Mouse (Mus musculus): ENCODE data around the gene Itgb4. TPM values are rescaled to one million over a fixed set of nuclear protein-coding genes. Genes with fewer than 3 reads are reported as not detected.

Gene Itgb4
- total and polyA plus RNA-seq, 3 experiments, result 0.69 to 0.85 TPM; not detected in 1

GRCm38 (mm10) chr11:115931235-115931634 lies 43.3 kb upstream of the Itgb4 start:
- DNase-seq (ENCODE audit: low read depth, low spot score), result no peak
- Histone ChIP-seq H3K79me2 (ENCODE audit: control insufficient read depth, insufficient read depth, low read length, poor library complexity) (peaks cover 28% of the 10 kb centered on the region), H3K9me3 (replicated peaks; ENCODE audit: insufficient read depth, low read length) (no peaks in the 10 kb centered on the region), H3K27me3 (ENCODE audit: control insufficient read depth in 1 of 2, insufficient read depth in 2 of 2, low read length in 2 of 2) (no peaks in the 10 kb centered on the region), H3K9ac (ENCODE audit: control insufficient read depth, low read depth, low read length, poor library complexity, severe bottlenecking) (no peak overlapping the region), H3K4me3 (ENCODE audit: control insufficient read depth in 1 of 2, insufficient read depth in 1 of 2, low read depth in 2 of 2, low read length in 2 of 2) (no peak overlapping the region), H3K27ac (ENCODE audit: control insufficient read depth, low read depth, low read length) (no peak overlapping the region), H3K4me1 (ENCODE audit: control insufficient read depth in 1 of 2, insufficient read depth in 2 of 2, low read length in 2 of 2) (peaks cover 9 to 11% of the 10 kb centered on the region in 2 experiments; a peak in 3 of 4 replicates), H3K36me3 (ENCODE audit: control insufficient read depth in 1 of 2, insufficient read depth in 2 of 2, low read length in 2 of 2) (peaks cover 4 to 9% of the 10 kb centered on the region in 2 experiments)
- no peak for TF ChIP-seq MAX (IDR thresholded peaks at IDR 0.05; ENCODE audit: low read length)
- no peak for TF ChIP-seq MYC (IDR thresholded peaks at IDR 0.05; ENCODE audit: low read depth, low read length)

DNA sequence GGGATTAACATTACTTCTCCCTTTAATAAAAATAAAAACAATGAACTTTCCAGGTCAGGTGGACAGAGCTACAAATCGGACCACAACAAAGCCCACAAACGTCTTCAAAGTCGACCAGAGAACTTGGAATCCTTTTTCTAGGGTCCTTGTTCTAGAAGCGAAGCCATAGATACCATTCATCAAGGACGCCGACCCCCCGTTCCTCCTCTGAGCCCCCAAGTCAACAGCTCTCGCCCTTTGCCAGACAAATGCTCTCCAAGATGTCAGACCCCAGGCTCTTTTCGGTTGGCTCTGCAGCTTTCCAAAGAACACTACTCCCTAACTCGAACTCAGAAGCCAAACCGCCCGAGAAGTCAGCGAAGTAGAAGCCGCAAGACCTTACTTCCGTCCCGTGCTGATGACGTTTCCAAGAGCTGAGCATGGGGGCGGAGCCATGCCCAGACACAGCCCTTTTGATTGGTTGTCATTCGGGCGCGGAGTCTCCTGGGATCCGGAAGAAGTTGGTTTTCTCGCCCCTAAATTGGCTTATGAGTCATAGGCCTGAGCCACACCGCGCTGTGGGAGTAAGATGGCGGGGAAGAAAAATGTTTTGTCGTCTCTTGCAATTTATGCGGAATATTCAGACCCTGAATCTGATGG lies 41.3 kb upstream of the Itgb4 start, which contains the start of the genes Sap30bp and Recql5:
TSS of gene Sap30bp (plus strand) at position 175 of the 639 bp plus-strand sequence.
TSS of gene Recql5 (minus strand) at position 370 of the 639 bp plus-strand sequence.
- peaks cover 28% of the 10 kb centered on the region for H3K79me2 ChIP-seq (ENCODE audit: control insufficient read depth, insufficient read depth, low read length, poor library complexity)
- H3K9ac ChIP-seq (ENCODE audit: control insufficient read depth, low read depth, low read length, poor library complexity, severe bottlenecking), result peak within 1 kb of the TSS; percentile 86
- H3K9me3 ChIP-seq (replicated peaks; ENCODE audit: insufficient read depth, low read length), result no peaks in the 10 kb centered on the region
- DNase-seq (ENCODE audit: low read depth, low spot score), result peak; percentile 100
- H3K27me3 ChIP-seq (ENCODE audit: control insufficient read depth in 1 of 2, insufficient read depth in 2 of 2, low read length in 2 of 2), result no peaks in the 10 kb centered on the region
- peaks cover 9 to 11% of the 10 kb centered on the region in 2 experiments; a peak in 3 of 4 replicates for H3K4me1 ChIP-seq (ENCODE audit: control insufficient read depth in 1 of 2, insufficient read depth in 2 of 2, low read length in 2 of 2)
- H3K4me3 ChIP-seq (ENCODE audit: control insufficient read depth in 1 of 2, insufficient read depth in 1 of 2, low read depth in 2 of 2, low read length in 2 of 2), result peak within 1 kb of the TSS; percentile 90 to 95
- H3K27ac ChIP-seq (ENCODE audit: control insufficient read depth, low read depth, low read length), result peak within 1 kb of the TSS; percentile 55
- peaks cover 4 to 9% of the 10 kb centered on the region in 2 experiments for H3K36me3 ChIP-seq (ENCODE audit: control insufficient read depth in 1 of 2, insufficient read depth in 2 of 2, low read length in 2 of 2)
- TF ChIP-seq SIN3A (IDR thresholded peaks at IDR 0.05; ENCODE audit: low read length), result peak; percentile 100
- TF ChIP-seq SMC3 (IDR thresholded peaks at IDR 0.05; ENCODE audit: low read depth, low read length), result no peak
- TF ChIP-seq ELF1 (IDR thresholded peaks at IDR 0.05; ENCODE audit: low read depth, low read length), result peak; percentile 100
- TF ChIP-seq MYC (IDR thresholded peaks at IDR 0.05; ENCODE audit: low read depth, low read length), result peak; percentile 88
- 0 out of 2 replicates have a peak, but pooled peaks have one; percentile 63 for TF ChIP-seq E2F4 (IDR thresholded peaks at IDR 0.05; ENCODE audit: borderline replicate concordance, low read depth, low read length)
- peak; percentile 85 for TF ChIP-seq MAX (IDR thresholded peaks at IDR 0.05; ENCODE audit: low read length)
- 0 out of 2 replicates have a peak, but pooled peaks have one; percentile 36 for TF ChIP-seq CHD1 (IDR thresholded peaks at IDR 0.05; ENCODE audit: low read depth, low read length)
- TF ChIP-seq ZNF384 (IDR thresholded peaks at IDR 0.05; ENCODE audit: low read depth, low read length), result no peak
- no peak for TF ChIP-seq RCOR1 (IDR thresholded peaks at IDR 0.05; ENCODE audit: low read depth, low read length)
- TF ChIP-seq NELFE (IDR thresholded peaks at IDR 0.05; ENCODE audit: low read depth, low read length), result peak; percentile 85
- TF ChIP-seq MEF2A (IDR thresholded peaks at IDR 0.05; ENCODE audit: extremely low read depth, insufficient replicate concordance, low read depth, low read length, poor library complexity, severe bottlenecking), result peak; percentile 59; the same call in 1 of the 2 replicates
- TF ChIP-seq ZMIZ1 (IDR thresholded peaks at IDR 0.05; ENCODE audit: low read depth, low read length), result peak; percentile 72
- no peak for TF ChIP-seq USF2 (IDR thresholded peaks at IDR 0.05; ENCODE audit: borderline replicate concordance in 1 of 2, insufficient read depth in 1 of 2, low read depth in 1 of 2, low read length in 2 of 2)
- peak; percentile 72; the same call in 1 of the 2 replicates for TF ChIP-seq TCF12 (IDR thresholded peaks at IDR 0.05; ENCODE audit: low read depth, low read length)
- 0 out of 2 replicates have a peak, but pooled peaks have one; percentile 38 for TF ChIP-seq NRF1 (IDR thresholded peaks at IDR 0.05; ENCODE audit: insufficient read depth, low read depth, low read length, poor library complexity, severe bottlenecking)
- peak; percentile 98 for TF ChIP-seq MXI1 (IDR thresholded peaks at IDR 0.05; ENCODE audit: low read depth, low read length)
- no peak for TF ChIP-seq CTCF (IDR thresholded peaks at IDR 0.05 in 2 of 3, conservative IDR thresholded peaks at IDR 0.05 in 1 of 3; ENCODE audit: control insufficient read depth in 1 of 3, insufficient read depth in 1 of 3, low read depth in 2 of 3, low read length in 3 of 3, poor library complexity in 1 of 3, severe bottlenecking in 1 of 3)
- TF ChIP-seq GABPA (IDR thresholded peaks at IDR 0.05; ENCODE audit: low read depth, low read length), result no peak
- no peak for TF ChIP-seq ZC3H11A (IDR thresholded peaks at IDR 0.05; ENCODE audit: low read depth, low read length)
- no peak for TF ChIP-seq TAL1 (IDR thresholded peaks at IDR 0.05; ENCODE audit: low read length)
- no peak for TF ChIP-seq POLR2AphosphoS5 (IDR thresholded peaks at IDR 0.05; ENCODE audit: borderline replicate concordance, low read depth, low read length)
- peak; percentile 11; the same call in 1 of the 2 replicates for TF ChIP-seq GATA1 (IDR thresholded peaks at IDR 0.05; ENCODE audit: low read depth, low read length)
- TF ChIP-seq POLR2AphosphoS2 (IDR thresholded peaks at IDR 0.05; ENCODE audit: low read length), result peak; percentile 69
- TF ChIP-seq BHLHE40 (IDR thresholded peaks at IDR 0.05; ENCODE audit: borderline replicate concordance, low read depth, low read length), result no peak
- no peak for TF ChIP-seq ZKSCAN1 (IDR thresholded peaks at IDR 0.05; ENCODE audit: low read depth, low read length)
- TF ChIP-seq MAFK (IDR thresholded peaks at IDR 0.05; ENCODE audit: borderline replicate concordance, low read depth, low read length), result no peak
- TF ChIP-seq ETS1 (IDR thresholded peaks at IDR 0.05; ENCODE audit: low read depth, low read length), result peak; percentile 46; the same call in 1 of the 2 replicates
- no peak for TF ChIP-seq MYB (IDR thresholded peaks at IDR 0.05; ENCODE audit: low read depth, low read length)
- TF ChIP-seq RAD21 (IDR thresholded peaks at IDR 0.05; ENCODE audit: low read depth, low read length), result no peak

Measured in MEL (cell line).